In the genomic region with DNA sequence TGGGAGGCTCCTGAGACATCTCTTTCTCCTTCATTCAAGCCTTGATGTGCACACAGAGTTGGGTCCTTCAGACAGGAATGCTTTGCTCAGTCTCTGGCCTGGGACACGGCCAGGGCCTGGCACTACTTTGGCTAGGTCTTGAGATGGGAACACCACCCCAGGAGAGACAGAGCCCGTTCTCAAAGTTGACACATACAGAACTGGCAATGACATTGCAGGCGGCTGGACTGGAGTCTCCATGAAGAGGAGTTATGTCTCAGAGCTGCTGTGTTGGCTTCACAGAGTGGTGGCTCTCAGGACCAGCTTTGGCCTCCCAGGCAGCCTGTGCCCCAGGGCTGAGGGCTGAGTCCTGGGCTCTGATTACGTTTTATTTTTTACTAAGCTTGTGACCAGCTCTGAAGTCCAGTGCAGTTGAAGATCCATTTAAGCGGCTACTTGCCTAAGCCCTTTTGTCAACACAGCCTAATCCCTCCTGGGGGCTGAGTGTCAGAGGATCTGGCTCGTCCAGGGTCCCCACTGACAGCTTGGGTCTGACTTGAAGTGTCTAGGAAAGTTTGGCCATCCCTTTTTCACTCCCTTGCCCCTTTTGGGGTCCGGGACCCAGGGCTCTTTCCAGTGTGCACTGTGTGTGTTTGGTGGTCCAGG, we compare ENCODE assay signal across 8 mouse cellular contexts. TPM values are rescaled to one million over a fixed set of nuclear protein-coding genes. Genes with fewer than 3 reads are reported as not detected.
DNase-seq lines count a peak whose midpoint lies in the region; ATAC-seq and TF ChIP-seq lines count a peak whose summit lies in the region.

No protein-coding gene starts in this region.

- no peak for ATAC-seq in lung, embryonic 15.5 days (ENCODE audit: borderline replicate concordance, extremely low read depth, low FRiP score, low TSS enrichment)
- no peak for ATAC-seq in heart, postnatal 0 days (ENCODE audit: insufficient read depth, low read depth)
- ATAC-seq in neural tube, embryonic 15.5 days (ENCODE audit: low FRiP score), result no peak
- no peak for ATAC-seq in megakaryocyte, adult 5-6 weeks (ENCODE audit: poor library complexity, severe bottlenecking)

- peaks cover 74% of the 10 kb centered on the region for H3K4me1 ChIP-seq in lung, embryonic 15.5 days
- H3K4me1 ChIP-seq in heart, postnatal 0 days (ENCODE audit: control insufficient read depth, insufficient read depth), result peaks cover 62% of the 10 kb centered on the region
- peaks cover 82% of the 10 kb centered on the region for H3K4me1 ChIP-seq in limb, embryonic 10.5 days
- H3K4me1 ChIP-seq in neural tube, embryonic 15.5 days, result peaks cover 73% of the 10 kb centered on the region

- peak overlapping the region; percentile 98; the same call in 1 of the 2 replicates for H3K9ac ChIP-seq in lung, embryonic 15.5 days
- H3K9ac ChIP-seq in heart, postnatal 0 days (replicated peaks; ENCODE audit: low read depth, low read length), result peak overlapping the region; percentile 95
- H3K9ac ChIP-seq in neural tube, embryonic 15.5 days (replicated peaks), result no peak overlapping the region

- H3K4me3 ChIP-seq in lung, embryonic 15.5 days, result peak overlapping the region; percentile 93
- peak overlapping the region; percentile 96 for H3K4me3 ChIP-seq in heart, postnatal 0 days (ENCODE audit: low read depth, low read length)
- H3K4me3 ChIP-seq in limb, embryonic 10.5 days, result peak overlapping the region; percentile 89
- peak overlapping the region; percentile 73 for H3K4me3 ChIP-seq in neural tube, embryonic 15.5 days (replicated peaks)

- TF ChIP-seq CTCF in heart, postnatal 0 days (IDR thresholded peaks at IDR 0.05; ENCODE audit: low read depth), result no peak

- H3K36me3 ChIP-seq in lung, embryonic 15.5 days, result no peaks in the 10 kb centered on the region
- no peaks in the 10 kb centered on the region for H3K36me3 ChIP-seq in heart, postnatal 0 days (replicated peaks; ENCODE audit: control insufficient read depth, insufficient read depth, low read length)
- H3K36me3 ChIP-seq in limb, embryonic 10.5 days, result no peaks in the 10 kb centered on the region
- H3K36me3 ChIP-seq in neural tube, embryonic 15.5 days, result no peaks in the 10 kb centered on the region

- H3K9me3 ChIP-seq in lung, embryonic 15.5 days, result no peaks in the 10 kb centered on the region
- H3K9me3 ChIP-seq in heart, postnatal 0 days (replicated peaks; ENCODE audit: control insufficient read depth, low read length), result no peaks in the 10 kb centered on the region
- no peaks in the 10 kb centered on the region for H3K9me3 ChIP-seq in limb, embryonic 10.5 days (replicated peaks)
- no peaks in the 10 kb centered on the region for H3K9me3 ChIP-seq in neural tube, embryonic 15.5 days (replicated peaks)

- peak overlapping the region; percentile 98 for H3K27ac ChIP-seq in lung, embryonic 15.5 days
- peak overlapping the region; percentile 93 for H3K27ac ChIP-seq in heart, postnatal 0 days (ENCODE audit: low read depth)
- peak overlapping the region; percentile 97 for H3K27ac ChIP-seq in limb, embryonic 10.5 days
- H3K27ac ChIP-seq in neural tube, embryonic 15.5 days (replicated peaks), result no peak overlapping the region; the same call in 1 of the 2 replicates

- TF ChIP-seq EP300 in heart, postnatal 0 days (IDR thresholded peaks at IDR 0.05; ENCODE audit: low read depth), result no peak

- no peak for DNase-seq in lung, postnatal 14 days
- no peak for DNase-seq in heart, postnatal 0 days (ENCODE audit: low spot score)
- no peak for DNase-seq in limb, embryonic 10.5 days (ENCODE audit: low spot score)
- DNase-seq in left cerebral cortex, adult 18-20 months (ENCODE audit: low spot score in 2 of 2), result no peak
- no peak for DNase-seq in urinary bladder, postnatal 4 days (ENCODE audit: low spot score in 2 of 2)

- H3K4me2 ChIP-seq in lung, embryonic 15.5 days, result peak overlapping the region; percentile 89
- peak overlapping the region; percentile 93 for H3K4me2 ChIP-seq in heart, postnatal 0 days (ENCODE audit: low read depth, low read length)
- peak overlapping the region; percentile 96 for H3K4me2 ChIP-seq in neural tube, embryonic 15.5 days

- H3K27me3 ChIP-seq in lung, embryonic 15.5 days, result no peaks in the 10 kb centered on the region
- H3K27me3 ChIP-seq in heart, postnatal 0 days (ENCODE audit: control insufficient read depth, insufficient read depth, low read length), result no peaks in the 10 kb centered on the region
- no peaks in the 10 kb centered on the region for H3K27me3 ChIP-seq in limb, embryonic 10.5 days (ENCODE audit: low read depth, poor library complexity, severe bottlenecking)
- no peaks in the 10 kb centered on the region for H3K27me3 ChIP-seq in neural tube, embryonic 15.5 days (replicated peaks)

- WGBS in lung, embryonic 15.5 days, result 24% methylated on average over 7 of the region's 7 CpGs
- WGBS in heart, postnatal 0 days, result 30% methylated on average over 7 of the region's 7 CpGs
- 48% methylated on average over 7 of the region's 7 CpGs for WGBS in limb, embryonic 10.5 days
- WGBS in neural tube, embryonic 15.5 days, result 55% methylated on average over 7 of the region's 7 CpGs

RNA-seq across cellular contexts. Expression of a gene that starts 2.7 kb away (rescaled TPM):
- polyA plus RNA-seq in lung, embryonic 15.5 days (2015; fragmentation: Nextera tagmentation; extraction: Ambion mirVana), result 12.6 and 13.5 TPM in 2 replicates
- total RNA-seq in heart, postnatal 0 days (2014; rRNA removed; ENCODE audit: low replicate concordance), result 56.9 and 81.7 TPM in 2 replicates
- 4.9 and 5.5 TPM in 2 replicates for polyA plus RNA-seq in heart, postnatal 0 days (2015; fragmentation: Nextera tagmentation; extraction: Ambion mirVana)
- 8.7 and 10.9 TPM in 2 replicates for polyA plus RNA-seq in limb, embryonic 10.5 days (2016; fragmentation: Nextera tagmentation; extraction: Ambion mirVana)
- 3.6 and 5.1 TPM in 2 replicates for polyA plus RNA-seq in neural tube, embryonic 15.5 days (2015; fragmentation: Nextera tagmentation; extraction: Ambion mirVana)
- total RNA-seq in megakaryocyte, adult 5-6 weeks (2015), result 15.4 and 16.1 TPM in 2 replicates
- 16.8 and 17.0 TPM in 2 replicates for total RNA-seq in megakaryocyte, adult 5-6 weeks (2017)
- 10 to 100 TPM; 25.2 to 25.5 TPM for total RNA-seq in left cerebral cortex, adult 18-20 months (2021)
